Mouse (Mus musculus): Measurements from ENCODE around the gene Kpna3. TPM values are rescaled to one million over a fixed set of nuclear protein-coding genes. Genes with fewer than 3 reads are reported as not detected.

Kpna3 gene
- polyA plus RNA-seq, 1 experiment = 8.5 TPM

DNA sequence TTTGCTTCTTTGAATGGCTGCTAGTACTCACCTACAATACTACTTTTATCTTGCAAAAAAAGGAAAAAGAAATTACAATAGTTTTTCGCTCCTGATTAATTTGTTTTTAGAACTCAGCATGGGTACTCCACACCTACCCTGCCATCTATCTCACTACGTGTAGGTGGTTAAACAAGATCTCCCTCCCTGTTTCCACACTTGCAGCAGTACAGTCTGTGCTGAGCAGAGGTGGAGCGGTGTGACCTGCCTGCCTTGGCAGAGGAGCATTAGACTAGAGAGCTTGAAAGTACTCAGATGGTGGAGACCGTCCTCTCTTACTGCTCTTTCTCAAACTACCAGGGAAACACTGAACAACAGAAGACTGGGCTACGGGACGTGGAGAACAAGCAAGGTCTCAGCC is 44.9 kb downstream of the Kpna3 start:
- H3K36me3 ChIP-seq (ENCODE audit: control insufficient read depth, insufficient read depth, low read length) = no peaks in the 10 kb centered on the region; the same call in none of the 2 replicates
- TF ChIP-seq POLR2A (IDR thresholded peaks at IDR 0.05; ENCODE audit: control insufficient read depth, low read depth, low read length) = no peak
- no peak for TF ChIP-seq CTCF (IDR thresholded peaks at IDR 0.05; ENCODE audit: control insufficient read depth, insufficient read depth, insufficient replicate concordance, low read depth, low read length)

GRCm38 (mm10) chr14:61390586-61390985 is 49.1 kb downstream of the Kpna3 start:
- Histone ChIP-seq H3K4me3 (ENCODE audit: control insufficient read depth, low read depth, low read length) (no peak overlapping the region), H3K27ac (ENCODE audit: control insufficient read depth, insufficient read depth, low read depth, low read length) (no peak overlapping the region), H3K27me3 (ENCODE audit: control insufficient read depth, insufficient read depth, low read length) (no peaks in the 10 kb centered on the region), H3K4me1 (ENCODE audit: control insufficient read depth, insufficient read depth, low read length) (no peaks in the 10 kb centered on the region), H3K36me3 (ENCODE audit: control insufficient read depth, insufficient read depth, low read length) (no peaks in the 10 kb centered on the region; the same call in none of the 2 replicates)
- TF ChIP-seq POLR2A (IDR thresholded peaks at IDR 0.05; ENCODE audit: control insufficient read depth, low read depth, low read length) = no peak
- no peak for TF ChIP-seq CTCF (IDR thresholded peaks at IDR 0.05; ENCODE audit: control insufficient read depth, insufficient read depth, insufficient replicate concordance, low read depth, low read length)

More for the DNA sequence above, 44.9 kb downstream of the Kpna3 start:
- Histone ChIP-seq H3K27ac (ENCODE audit: control insufficient read depth, insufficient read depth, low read depth, low read length) (no peak overlapping the region), H3K4me1 (ENCODE audit: control insufficient read depth, insufficient read depth, low read length) (no peaks in the 10 kb centered on the region), H3K4me3 (ENCODE audit: control insufficient read depth, low read depth, low read length) (no peak overlapping the region), H3K27me3 (ENCODE audit: control insufficient read depth, insufficient read depth, low read length) (no peaks in the 10 kb centered on the region)

- TF ChIP-seq CTCF (IDR thresholded peaks at IDR 0.05; ENCODE audit: control insufficient read depth, insufficient read depth, insufficient replicate concordance, low read depth, low read length) (no peak), POLR2A (IDR thresholded peaks at IDR 0.05; ENCODE audit: control insufficient read depth, low read depth, low read length) (no peak)
- Histone ChIP-seq H3K4me3 (ENCODE audit: control insufficient read depth, low read depth, low read length) (no peak overlapping the region), H3K36me3 (ENCODE audit: control insufficient read depth, insufficient read depth, low read length) (peaks cover 3% of the 10 kb centered on the region), H3K27me3 (ENCODE audit: control insufficient read depth, insufficient read depth, low read length) (no peaks in the 10 kb centered on the region), H3K4me1 (ENCODE audit: control insufficient read depth, insufficient read depth, low read length) (no peaks in the 10 kb centered on the region), H3K27ac (ENCODE audit: control insufficient read depth, insufficient read depth, low read depth, low read length) (no peak overlapping the region)
These were observed 72.4 kb downstream of the Kpna3 start for GRCm38 (mm10) chr14:61367290-61367689.

DNA sequence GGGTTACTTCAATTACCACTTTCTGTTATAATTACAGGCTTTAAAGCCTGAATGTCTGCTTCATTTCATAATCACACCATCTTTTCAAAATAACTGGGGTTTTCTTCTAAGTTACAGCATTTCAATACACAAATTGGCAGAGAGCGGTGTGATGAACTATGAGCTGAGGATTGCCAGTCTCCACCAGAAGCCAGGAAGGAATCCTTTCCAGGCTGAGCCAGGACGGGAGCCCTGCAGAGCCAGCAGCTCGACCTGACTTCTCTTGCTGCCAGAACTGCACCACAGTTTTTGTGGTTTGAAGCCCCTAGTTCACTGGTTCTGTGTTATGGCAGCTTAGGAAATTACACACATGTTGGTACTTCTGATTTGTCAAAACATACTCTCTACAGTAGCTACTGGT is 75.0 kb downstream of the Kpna3 start:
- TF ChIP-seq CTCF (IDR thresholded peaks at IDR 0.05; ENCODE audit: control insufficient read depth, insufficient read depth, insufficient replicate concordance, low read depth, low read length) (no peak), POLR2A (IDR thresholded peaks at IDR 0.05; ENCODE audit: control insufficient read depth, low read depth, low read length) (no peak)
- H3K27ac ChIP-seq (ENCODE audit: control insufficient read depth, insufficient read depth, low read depth, low read length) = no peak overlapping the region
- H3K4me1 ChIP-seq (ENCODE audit: control insufficient read depth, insufficient read depth, low read length) = peaks cover 4% of the 10 kb centered on the region; the same call in 1 of the 2 replicates
- no peaks in the 10 kb centered on the region for H3K27me3 ChIP-seq (ENCODE audit: control insufficient read depth, insufficient read depth, low read length)
- no peaks in the 10 kb centered on the region for H3K36me3 ChIP-seq (ENCODE audit: control insufficient read depth, insufficient read depth, low read length)
- H3K4me3 ChIP-seq (ENCODE audit: control insufficient read depth, low read depth, low read length) = no peak overlapping the region

GRCm38 (mm10) chr14:61363734-61364133 is 75.9 kb downstream of the Kpna3 start:
- Histone ChIP-seq H3K27me3 (ENCODE audit: control insufficient read depth, insufficient read depth, low read length) (no peaks in the 10 kb centered on the region), H3K4me1 (ENCODE audit: control insufficient read depth, insufficient read depth, low read length) (peaks cover 4% of the 10 kb centered on the region; the same call in 1 of the 2 replicates), H3K36me3 (ENCODE audit: control insufficient read depth, insufficient read depth, low read length) (no peaks in the 10 kb centered on the region), H3K27ac (ENCODE audit: control insufficient read depth, insufficient read depth, low read depth, low read length) (no peak overlapping the region), H3K4me3 (ENCODE audit: control insufficient read depth, low read depth, low read length) (no peak overlapping the region)
- no peak for TF ChIP-seq CTCF (IDR thresholded peaks at IDR 0.05; ENCODE audit: control insufficient read depth, insufficient read depth, insufficient replicate concordance, low read depth, low read length)
- TF ChIP-seq POLR2A (IDR thresholded peaks at IDR 0.05; ENCODE audit: control insufficient read depth, low read depth, low read length) = no peak

DNA sequence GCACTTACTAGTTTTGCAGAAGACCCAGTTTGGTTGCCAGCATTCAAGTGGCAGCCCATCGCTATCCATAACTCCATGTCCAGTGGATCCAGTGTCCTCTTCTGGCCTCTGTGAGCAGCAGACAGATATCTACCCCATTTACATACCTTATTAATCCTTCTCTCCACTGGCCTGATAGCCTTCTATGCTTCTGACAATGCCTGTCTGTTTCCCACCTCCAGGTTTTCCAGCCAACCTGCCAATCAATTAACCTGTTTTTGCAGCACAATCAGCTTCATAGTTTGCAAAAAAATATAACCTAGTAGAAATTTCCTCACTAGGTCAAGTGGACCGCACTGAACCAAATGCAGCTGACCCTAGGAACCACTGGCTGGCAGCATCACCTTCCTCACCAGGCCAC is 77.4 kb downstream of the Kpna3 start:
- no peaks in the 10 kb centered on the region for H3K27me3 ChIP-seq (ENCODE audit: control insufficient read depth, insufficient read depth, low read length)
- no peak overlapping the region for H3K27ac ChIP-seq (ENCODE audit: control insufficient read depth, insufficient read depth, low read depth, low read length)
- H3K4me3 ChIP-seq (ENCODE audit: control insufficient read depth, low read depth, low read length) = no peak overlapping the region
- no peaks in the 10 kb centered on the region for H3K36me3 ChIP-seq (ENCODE audit: control insufficient read depth, insufficient read depth, low read length)
- TF ChIP-seq CTCF (IDR thresholded peaks at IDR 0.05; ENCODE audit: control insufficient read depth, insufficient read depth, insufficient replicate concordance, low read depth, low read length) = no peak
- TF ChIP-seq POLR2A (IDR thresholded peaks at IDR 0.05; ENCODE audit: control insufficient read depth, low read depth, low read length) = no peak
- H3K4me1 ChIP-seq (ENCODE audit: control insufficient read depth, insufficient read depth, low read length) = peaks cover 4% of the 10 kb centered on the region; the same call in 1 of the 2 replicates

- Histone ChIP-seq H3K36me3 (ENCODE audit: control insufficient read depth, insufficient read depth, low read length) (no peaks in the 10 kb centered on the region), H3K4me3 (ENCODE audit: control insufficient read depth, low read depth, low read length) (no peak overlapping the region), H3K4me1 (ENCODE audit: control insufficient read depth, insufficient read depth, low read length) (peaks cover 4% of the 10 kb centered on the region; the same call in 1 of the 2 replicates), H3K27ac (ENCODE audit: control insufficient read depth, insufficient read depth, low read depth, low read length) (no peak overlapping the region), H3K27me3 (ENCODE audit: control insufficient read depth, insufficient read depth, low read length) (no peaks in the 10 kb centered on the region)
- TF ChIP-seq CTCF (IDR thresholded peaks at IDR 0.05; ENCODE audit: control insufficient read depth, insufficient read depth, insufficient replicate concordance, low read depth, low read length) (no peak), POLR2A (IDR thresholded peaks at IDR 0.05; ENCODE audit: control insufficient read depth, low read depth, low read length) (no peak)
These were observed 78.6 kb downstream of the Kpna3 start for GRCm38 (mm10) chr14:61360981-61361511.
